Comparison of ENCODE assay signal across 32 mouse cellular contexts in genomic region chr11:100799426-100799825, GRCm38 (mm10). TPM values are rescaled to one million over a fixed set of nuclear protein-coding genes. Genes with fewer than 3 reads are reported as not detected.
DNase-seq lines count a peak whose midpoint lies in the region; ATAC-seq lines count a peak whose summit lies in the region.
"Had no signal": no experiment of that assay in that cellular context is flagged by ENCODE, and none has a peak within 500 bp of the region (broad histone marks: within the 10 kb centered on the region; RNA-seq: fewer than 3 reads in every experiment).

No protein-coding gene starts in this region.

- no peaks in the 10 kb centered on the region for H3K4me1 ChIP-seq in hindbrain, embryonic 11.5 days (replicated peaks; ENCODE audit: control insufficient read depth, insufficient read depth, low read length)
- peaks cover 7% of the 10 kb centered on the region for H3K4me1 ChIP-seq in hindbrain, embryonic 12.5 days
- 0 out of 2 replicates have a peak, but pooled peaks cover 4% of the 10 kb centered on the region for H3K4me1 ChIP-seq in neural tube, embryonic 11.5 days (ENCODE audit: control insufficient read depth, insufficient read depth, low read length)
- no peaks in the 10 kb centered on the region for H3K4me1 ChIP-seq in neural tube, embryonic 15.5 days
- no peaks in the 10 kb centered on the region for H3K4me1 ChIP-seq in forebrain, embryonic 13.5 days
- H3K4me1 ChIP-seq: embryonic facial prominence, embryonic 13.5 days; hindbrain, embryonic 13.5 days; limb, embryonic 13.5 days; liver, embryonic 12.5 days had no signal

- 78% methylated on average over 5 of the region's 5 CpGs for WGBS in hindbrain, embryonic 11.5 days
- WGBS in hindbrain, embryonic 12.5 days, result 64% methylated on average over 5 of the region's 5 CpGs
- WGBS in neural tube, embryonic 11.5 days, result 51% methylated on average over 5 of the region's 5 CpGs
- WGBS in neural tube, embryonic 15.5 days, result 32% methylated on average over 5 of the region's 5 CpGs
- 83% methylated on average over 5 of the region's 5 CpGs for WGBS in forebrain, embryonic 13.5 days

- no peaks in the 10 kb centered on the region for H3K27me3 ChIP-seq in hindbrain, embryonic 11.5 days (ENCODE audit: control insufficient read depth, insufficient read depth, low read length)
- no peaks in the 10 kb centered on the region for H3K27me3 ChIP-seq in hindbrain, embryonic 12.5 days
- H3K27me3 ChIP-seq in neural tube, embryonic 11.5 days (ENCODE audit: control insufficient read depth, insufficient read depth, low read length), result no peaks in the 10 kb centered on the region
- H3K27me3 ChIP-seq in neural tube, embryonic 15.5 days (replicated peaks), result no peaks in the 10 kb centered on the region
- H3K27me3 ChIP-seq in forebrain, embryonic 13.5 days, result no peaks in the 10 kb centered on the region
- H3K27me3 ChIP-seq: embryonic facial prominence, embryonic 13.5 days; heart, embryonic 12.5 days; hindbrain, embryonic 13.5 days; limb, embryonic 13.5 days; liver, embryonic 12.5 days; midbrain, embryonic 13.5 days; neural tube, embryonic 13.5 days had no signal

- ATAC-seq in hindbrain, embryonic 11.5 days (ENCODE audit: low FRiP score), result no peak
- ATAC-seq in hindbrain, embryonic 12.5 days (ENCODE audit: low FRiP score), result no peak
- ATAC-seq in neural tube, embryonic 11.5 days (ENCODE audit: insufficient read depth, low FRiP score, low TSS enrichment), result no peak
- no peak for ATAC-seq in neural tube, embryonic 15.5 days (ENCODE audit: low FRiP score)
- ATAC-seq in forebrain, embryonic 13.5 days, result no peak
- ATAC-seq: activated CD4-positive, CD25-positive, alpha-beta regulatory T cell, adult 4 months; forebrain, embryonic 14.5 days; inflammation-experienced regulatory T-cells, adult 6 months; liver, embryonic 12.5 days; midbrain, embryonic 13.5 days had no signal

- H3K4me3 ChIP-seq in hindbrain, embryonic 11.5 days (ENCODE audit: low read depth, low read length), result no peak overlapping the region
- H3K4me3 ChIP-seq in hindbrain, embryonic 12.5 days, result no peak overlapping the region
- no peak overlapping the region for H3K4me3 ChIP-seq in neural tube, embryonic 11.5 days (ENCODE audit: low read depth, low read length)
- H3K4me3 ChIP-seq in neural tube, embryonic 15.5 days (replicated peaks), result no peak overlapping the region
- H3K4me3 ChIP-seq in forebrain, embryonic 13.5 days, result no peak overlapping the region
- H3K4me3 ChIP-seq: embryonic facial prominence, embryonic 13.5 days; erythroblast, embryonic 14.5 days; heart, embryonic 12.5 days; hindbrain, embryonic 13.5 days; limb, embryonic 13.5 days; liver, embryonic 12.5 days; midbrain, embryonic 13.5 days; neural tube, embryonic 13.5 days had no signal

- no peaks in the 10 kb centered on the region for H3K9me3 ChIP-seq in hindbrain, embryonic 11.5 days (ENCODE audit: control insufficient read depth, low read length)
- no peaks in the 10 kb centered on the region for H3K9me3 ChIP-seq in hindbrain, embryonic 12.5 days (replicated peaks)
- no peaks in the 10 kb centered on the region for H3K9me3 ChIP-seq in neural tube, embryonic 11.5 days (ENCODE audit: control insufficient read depth, low read length)
- no peaks in the 10 kb centered on the region for H3K9me3 ChIP-seq in neural tube, embryonic 15.5 days (replicated peaks)
- H3K9me3 ChIP-seq in forebrain, embryonic 13.5 days (replicated peaks), result no peaks in the 10 kb centered on the region
- H3K9me3 ChIP-seq: embryonic facial prominence, embryonic 13.5 days; hindbrain, embryonic 13.5 days; limb, embryonic 13.5 days; midbrain, embryonic 13.5 days; neural tube, embryonic 13.5 days had no signal

- H3K4me2 ChIP-seq in hindbrain, embryonic 11.5 days (replicated peaks; ENCODE audit: low read depth, low read length), result no peak overlapping the region
- no peak overlapping the region for H3K4me2 ChIP-seq in hindbrain, embryonic 12.5 days (replicated peaks)
- no peak overlapping the region for H3K4me2 ChIP-seq in neural tube, embryonic 11.5 days (ENCODE audit: low read depth)
- H3K4me2 ChIP-seq in neural tube, embryonic 15.5 days, result no peak overlapping the region
- no peak overlapping the region for H3K4me2 ChIP-seq in forebrain, embryonic 13.5 days
- H3K4me2 ChIP-seq: embryonic facial prominence, embryonic 13.5 days; heart, embryonic 12.5 days; hindbrain, embryonic 13.5 days; limb, embryonic 13.5 days; liver, embryonic 12.5 days; midbrain, embryonic 13.5 days; neural tube, embryonic 13.5 days had no signal

- peak; percentile 11 for DNase-seq in hindbrain, embryonic 11.5 days (ENCODE audit: low spot score)
- DNase-seq in neural tube, embryonic 11.5 days (ENCODE audit: low spot score), result peak; percentile 44
- DNase-seq in adrenal gland, postnatal 36 days, result peak; percentile 67 to 77
- peak; percentile 71 for DNase-seq in mesoderm, embryonic 11.5 days (ENCODE audit: low read depth, low spot score)
- DNase-seq: cerebellum, adult 9-10 months; gastrocnemius, postnatal 14 days; heart, adult 18-20 months; heart, postnatal 10 days; kidney, adult 8-10 months; kidney, postnatal 25 days; lung, adult 18-20 months; lung, postnatal 10 days; right cerebral cortex, postnatal 14 days; spleen, adult 18-20 months had no signal

- no peak overlapping the region for H3K27ac ChIP-seq in hindbrain, embryonic 11.5 days (ENCODE audit: low read depth, low read length)
- no peak overlapping the region; the same call in 1 of the 2 replicates for H3K27ac ChIP-seq in hindbrain, embryonic 12.5 days
- 0 out of 2 replicates have a peak overlapping the region, but pooled peaks have one; percentile 20 for H3K27ac ChIP-seq in neural tube, embryonic 11.5 days (ENCODE audit: low read depth, low read length)
- no peak overlapping the region for H3K27ac ChIP-seq in neural tube, embryonic 15.5 days (replicated peaks)
- no peak overlapping the region for H3K27ac ChIP-seq in forebrain, embryonic 13.5 days
- H3K27ac ChIP-seq: embryonic facial prominence, embryonic 13.5 days; hindbrain, embryonic 13.5 days; limb, embryonic 13.5 days; liver, embryonic 12.5 days; midbrain, embryonic 13.5 days; neural tube, embryonic 13.5 days had no signal

- H3K36me3 ChIP-seq in hindbrain, embryonic 11.5 days (ENCODE audit: control insufficient read depth, insufficient read depth, low read length), result 0 out of 2 replicates have a peak, but pooled peaks cover 2% of the 10 kb centered on the region
- peaks cover 38% of the 10 kb centered on the region for H3K36me3 ChIP-seq in hindbrain, embryonic 12.5 days
- H3K36me3 ChIP-seq in neural tube, embryonic 11.5 days (ENCODE audit: control insufficient read depth, insufficient read depth, low read length), result peaks cover 4% of the 10 kb centered on the region; the same call in 1 of the 2 replicates
- H3K36me3 ChIP-seq in neural tube, embryonic 15.5 days, result peaks cover 48% of the 10 kb centered on the region
- H3K36me3 ChIP-seq in forebrain, embryonic 13.5 days (ENCODE audit: poor library complexity, severe bottlenecking), result peaks cover 29% of the 10 kb centered on the region

- no peak overlapping the region for H3K9ac ChIP-seq in hindbrain, embryonic 11.5 days (ENCODE audit: low read depth, low read length)
- H3K9ac ChIP-seq in hindbrain, embryonic 12.5 days, result no peak overlapping the region; the same call in 1 of the 2 replicates
- H3K9ac ChIP-seq in neural tube, embryonic 11.5 days (ENCODE audit: low read length), result no peak overlapping the region
- H3K9ac ChIP-seq in neural tube, embryonic 15.5 days (replicated peaks), result no peak overlapping the region
- H3K9ac ChIP-seq in forebrain, embryonic 13.5 days, result no peak overlapping the region
- H3K9ac ChIP-seq: embryonic facial prominence, embryonic 13.5 days; heart, embryonic 12.5 days; hindbrain, embryonic 13.5 days; limb, embryonic 13.5 days; liver, embryonic 12.5 days; midbrain, embryonic 13.5 days; neural tube, embryonic 13.5 days had no signal

RNA-seq across cellular contexts. Expression of gene Ghdc, which starts 28.7 kb away (rescaled TPM):
- polyA plus RNA-seq in hindbrain, embryonic 11.5 days (2014; fragmentation: Nextera tagmentation; extraction: Ambion mirVana), result 1.1 and 2.1 TPM in 2 replicates
- polyA plus RNA-seq in hindbrain, embryonic 12.5 days (2016; fragmentation: Nextera tagmentation; extraction: Ambion mirVana), result 4.4 and 4.7 TPM in 2 replicates
- polyA plus RNA-seq in neural tube, embryonic 11.5 days (2014; fragmentation: Nextera tagmentation; extraction: Ambion mirVana), result 2.2 and 2.4 TPM in 2 replicates
- polyA plus RNA-seq in neural tube, embryonic 15.5 days (2015; fragmentation: Nextera tagmentation; extraction: Ambion mirVana), result 8.5 and 9.9 TPM in 2 replicates
- 10 to 100 TPM; 18.8 to 25.8 TPM for total RNA-seq in adrenal gland, postnatal 36 days (2021)
- polyA plus RNA-seq in forebrain, embryonic 13.5 days (2015; fragmentation: Nextera tagmentation; extraction: Ambion mirVana), result 1.9 and 2.4 TPM in 2 replicates

RNA-seq across cellular contexts. Expression of gene Hcrt, which starts 36.7 kb away (rescaled TPM):
- polyA plus RNA-seq in hindbrain, embryonic 11.5 days (2014; fragmentation: Nextera tagmentation; extraction: Ambion mirVana), result not detected in 2 replicates
- not detected in 2 replicates for polyA plus RNA-seq in hindbrain, embryonic 12.5 days (2016; fragmentation: Nextera tagmentation; extraction: Ambion mirVana)
- not detected in 2 replicates for polyA plus RNA-seq in neural tube, embryonic 11.5 days (2014; fragmentation: Nextera tagmentation; extraction: Ambion mirVana)
- polyA plus RNA-seq in neural tube, embryonic 15.5 days (2015; fragmentation: Nextera tagmentation; extraction: Ambion mirVana), result 0.33 and 0.75 TPM in 2 replicates
- total RNA-seq in adrenal gland, postnatal 36 days (2021), result not detected
- not detected in 2 replicates for polyA plus RNA-seq in forebrain, embryonic 13.5 days (2015; fragmentation: Nextera tagmentation; extraction: Ambion mirVana)
- total RNA-seq: gastrocnemius, postnatal 14 days; heart, adult 18-20 months; heart, postnatal 10 days; left cerebral cortex, adult 18-20 months; MEL had no signal
- polyA plus RNA-seq: activated CD4-positive, CD25-positive, alpha-beta regulatory T cell, adult 4 months; C2C12; embryonic facial prominence, embryonic 13.5 days; erythroblast, embryonic 14.5 days; heart, embryonic 12.5 days; inflammation-experienced regulatory T-cells, adult 6 months; limb, embryonic 13.5 days; liver, embryonic 12.5 days; neural tube, embryonic 13.5 days; urinary bladder, adult 2 months had no signal

RNA-seq across cellular contexts. Expression of gene Kcnh4, which starts 39.7 kb away (rescaled TPM):
- polyA plus RNA-seq in hindbrain, embryonic 11.5 days (2014; fragmentation: Nextera tagmentation; extraction: Ambion mirVana), result 3.8 and 5.7 TPM in 2 replicates
- polyA plus RNA-seq in hindbrain, embryonic 12.5 days (2016; fragmentation: Nextera tagmentation; extraction: Ambion mirVana), result 6.0 and 6.2 TPM in 2 replicates
- polyA plus RNA-seq in neural tube, embryonic 11.5 days (2014; fragmentation: Nextera tagmentation; extraction: Ambion mirVana), result 2.2 and 2.4 TPM in 2 replicates
- polyA plus RNA-seq in neural tube, embryonic 15.5 days (2015; fragmentation: Nextera tagmentation; extraction: Ambion mirVana), result 6.0 and 9.0 TPM in 2 replicates
- under 1 TPM; 0.10 to 0.13 TPM for total RNA-seq in adrenal gland, postnatal 36 days (2021)
- polyA plus RNA-seq in forebrain, embryonic 13.5 days (2015; fragmentation: Nextera tagmentation; extraction: Ambion mirVana), result 3.4 and 4.6 TPM in 2 replicates
- total RNA-seq: gastrocnemius, postnatal 14 days; heart, adult 18-20 months; heart, postnatal 10 days had no signal
- polyA plus RNA-seq: C2C12; erythroblast, embryonic 14.5 days; heart, embryonic 12.5 days; limb, embryonic 13.5 days; liver, embryonic 12.5 days had no signal

RNA-seq across cellular contexts. Expression of gene Stat5b, which starts 51.1 kb away (rescaled TPM):
- 13.4 and 14.8 TPM in 2 replicates for polyA plus RNA-seq in hindbrain, embryonic 11.5 days (2014; fragmentation: Nextera tagmentation; extraction: Ambion mirVana)
- polyA plus RNA-seq in hindbrain, embryonic 12.5 days (2016; fragmentation: Nextera tagmentation; extraction: Ambion mirVana), result 17.3 and 20.5 TPM in 2 replicates
- 18.3 and 20.2 TPM in 2 replicates for polyA plus RNA-seq in neural tube, embryonic 11.5 days (2014; fragmentation: Nextera tagmentation; extraction: Ambion mirVana)
- 18.5 and 25.5 TPM in 2 replicates for polyA plus RNA-seq in neural tube, embryonic 15.5 days (2015; fragmentation: Nextera tagmentation; extraction: Ambion mirVana)
- 100 to 1,000 TPM in 1 of 2 experiments, 10 to 100 TPM in 1; 58.3 to 111 TPM for total RNA-seq in adrenal gland, postnatal 36 days (2021)
- polyA plus RNA-seq in forebrain, embryonic 13.5 days (2015; fragmentation: Nextera tagmentation; extraction: Ambion mirVana), result 11.1 and 14.0 TPM in 2 replicates

RNA-seq across cellular contexts. Expression of gene Stat5a, which starts 59.7 kb away (rescaled TPM):
- 1.4 and 1.8 TPM in 2 replicates for polyA plus RNA-seq in hindbrain, embryonic 11.5 days (2014; fragmentation: Nextera tagmentation; extraction: Ambion mirVana)
- polyA plus RNA-seq in hindbrain, embryonic 12.5 days (2016; fragmentation: Nextera tagmentation; extraction: Ambion mirVana), result 1.4 and 2.8 TPM in 2 replicates
- polyA plus RNA-seq in neural tube, embryonic 11.5 days (2014; fragmentation: Nextera tagmentation; extraction: Ambion mirVana), result 1.3 and 1.9 TPM in 2 replicates
- polyA plus RNA-seq in neural tube, embryonic 15.5 days (2015; fragmentation: Nextera tagmentation; extraction: Ambion mirVana), result 2.1 and 10.1 TPM in 2 replicates
- total RNA-seq in adrenal gland, postnatal 36 days (2021), result 10 to 100 TPM; 26.3 to 39.8 TPM
- 0.85 and 1.2 TPM in 2 replicates for polyA plus RNA-seq in forebrain, embryonic 13.5 days (2015; fragmentation: Nextera tagmentation; extraction: Ambion mirVana)

Comparison
In these comparisons a context has a peak if more than half of its experiments do, and no peak if none do; other contexts are left out.
1. DNase-seq: peak in every context shown above with its lines; median percentile 72 in adrenal gland, postnatal 36 days; 71 in mesoderm, embryonic 11.5 days; 44 in neural tube, embryonic 11.5 days; 11 in hindbrain, embryonic 11.5 days.